Comparison of ENCODE assay signal across 10 mouse cellular contexts in the genomic region with DNA sequence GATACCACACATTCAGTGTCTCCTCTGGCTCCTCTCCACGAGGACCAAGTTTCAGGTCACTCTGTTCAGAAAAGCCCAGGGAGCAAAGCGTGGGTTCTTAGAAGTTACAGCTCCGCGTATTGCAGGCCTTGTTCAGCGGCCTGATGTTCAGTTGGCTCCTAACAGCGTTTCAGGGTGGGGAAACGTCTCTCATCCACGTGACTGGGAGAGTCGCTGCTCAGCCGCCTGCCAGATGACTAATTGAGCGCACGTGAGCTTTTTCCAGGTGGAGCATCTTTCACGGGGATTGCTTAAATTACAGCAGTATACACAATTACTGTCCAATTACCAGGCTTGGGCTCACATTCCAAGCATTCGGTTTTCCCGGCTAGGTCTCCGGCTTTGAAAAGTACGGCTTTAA.
A peak's percentile ranks its signal among the peaks of the same experiment; 100 is the strongest.
DNase-seq lines count a peak whose midpoint lies in the region; ATAC-seq lines count a peak whose summit lies in the region.
"Had no signal": no experiment of that assay in that cellular context is flagged by ENCODE, and none has a peak within 500 bp of the region (broad histone marks: within the 10 kb centered on the region; RNA-seq: fewer than 3 reads in every experiment).

No protein-coding gene starts in this region.

- no peaks in the 10 kb centered on the region for H3K9me3 ChIP-seq in forebrain, embryonic 15.5 days
- no peaks in the 10 kb centered on the region for H3K9me3 ChIP-seq in forebrain, embryonic 11.5 days (ENCODE audit: control insufficient read depth, low read length)
- no peaks in the 10 kb centered on the region for H3K9me3 ChIP-seq in midbrain, embryonic 14.5 days (ENCODE audit: control insufficient read depth, low read length)
- no peaks in the 10 kb centered on the region for H3K9me3 ChIP-seq in midbrain, embryonic 16.5 days (replicated peaks; ENCODE audit: control insufficient read depth, low read length, poor library complexity, severe bottlenecking)
- no peaks in the 10 kb centered on the region for H3K9me3 ChIP-seq in embryonic facial prominence, embryonic 14.5 days (ENCODE audit: control insufficient read depth, low read length)
- H3K9me3 ChIP-seq: limb, embryonic 12.5 days had no signal

- DNase-seq in forebrain, embryonic 11.5 days (ENCODE audit: low spot score): no peak
- DNase-seq in midbrain, embryonic 14.5 days: peak; percentile 33
- DNase-seq in embryonic facial prominence, embryonic 14.5 days (ENCODE audit: low spot score): peak; percentile 90
- DNase-seq in retina, postnatal 1 day: peak; percentile 53
- no peak for DNase-seq in cerebellum, adult 9-10 months
- no peak for DNase-seq in lung, postnatal 36 days
- DNase-seq: cerebellum, adult 11-12 months had no signal

- ATAC-seq in forebrain, embryonic 15.5 days (replicated peaks): 0 out of 2 replicates have a peak, but pooled peaks have one; percentile 38
- no peak for ATAC-seq in forebrain, embryonic 11.5 days (replicated peaks; ENCODE audit: low FRiP score)
- ATAC-seq in midbrain, embryonic 14.5 days (ENCODE audit: low FRiP score, low TSS enrichment): no peak
- ATAC-seq in midbrain, embryonic 16.5 days: no peak
- peak; percentile 91 for ATAC-seq in embryonic facial prominence, embryonic 14.5 days (ENCODE audit: low read depth)

- WGBS in forebrain, embryonic 15.5 days: 33% methylated on average over 17 of the region's 17 CpGs
- WGBS in forebrain, embryonic 11.5 days: 69% methylated on average over 17 of the region's 17 CpGs
- 76% methylated on average over 17 of the region's 17 CpGs for WGBS in midbrain, embryonic 14.5 days
- 60% methylated on average over 17 of the region's 17 CpGs for WGBS in midbrain, embryonic 16.5 days
- WGBS in embryonic facial prominence, embryonic 14.5 days: 39% methylated on average over 17 of the region's 17 CpGs

- no peak overlapping the region for H3K4me3 ChIP-seq in forebrain, embryonic 15.5 days
- no peak overlapping the region for H3K4me3 ChIP-seq in forebrain, embryonic 11.5 days (ENCODE audit: low read depth, low read length)
- no peak overlapping the region for H3K4me3 ChIP-seq in midbrain, embryonic 14.5 days (replicated peaks; ENCODE audit: low read depth, low read length)
- H3K4me3 ChIP-seq in midbrain, embryonic 16.5 days (ENCODE audit: low read depth, low read length): no peak overlapping the region
- no peak overlapping the region for H3K4me3 ChIP-seq in embryonic facial prominence, embryonic 14.5 days (ENCODE audit: low read depth, low read length)
- H3K4me3 ChIP-seq: limb, embryonic 12.5 days had no signal

- no peaks in the 10 kb centered on the region for H3K36me3 ChIP-seq in forebrain, embryonic 15.5 days
- H3K36me3 ChIP-seq in forebrain, embryonic 11.5 days (ENCODE audit: control insufficient read depth, insufficient read depth, low read length): no peaks in the 10 kb centered on the region
- H3K36me3 ChIP-seq in midbrain, embryonic 14.5 days (ENCODE audit: control insufficient read depth, insufficient read depth, low read length): no peaks in the 10 kb centered on the region
- H3K36me3 ChIP-seq in midbrain, embryonic 16.5 days (ENCODE audit: control insufficient read depth, insufficient read depth, low read length): no peaks in the 10 kb centered on the region
- H3K36me3 ChIP-seq in embryonic facial prominence, embryonic 14.5 days (ENCODE audit: control insufficient read depth, insufficient read depth, low read length): no peaks in the 10 kb centered on the region
- H3K36me3 ChIP-seq: limb, embryonic 12.5 days had no signal

- no peak overlapping the region for H3K9ac ChIP-seq in forebrain, embryonic 15.5 days (replicated peaks)
- no peak overlapping the region for H3K9ac ChIP-seq in forebrain, embryonic 11.5 days (ENCODE audit: low read length)
- H3K9ac ChIP-seq in midbrain, embryonic 14.5 days (replicated peaks; ENCODE audit: low read length): no peak overlapping the region
- no peak overlapping the region for H3K9ac ChIP-seq in midbrain, embryonic 16.5 days (ENCODE audit: low read depth, low read length)
- H3K9ac ChIP-seq in embryonic facial prominence, embryonic 14.5 days (ENCODE audit: low read depth, low read length): no peak overlapping the region
- H3K9ac ChIP-seq: limb, embryonic 12.5 days had no signal

- H3K27ac ChIP-seq in forebrain, embryonic 15.5 days (replicated peaks): no peak overlapping the region
- no peak overlapping the region for H3K27ac ChIP-seq in forebrain, embryonic 11.5 days (ENCODE audit: low read depth, low read length)
- no peak overlapping the region for H3K27ac ChIP-seq in midbrain, embryonic 14.5 days (replicated peaks; ENCODE audit: low read depth, low read length)
- no peak overlapping the region for H3K27ac ChIP-seq in midbrain, embryonic 16.5 days (ENCODE audit: low read length)
- H3K27ac ChIP-seq in embryonic facial prominence, embryonic 14.5 days (replicated peaks; ENCODE audit: low read depth, low read length): peak overlapping the region; percentile 9; the same call in 1 of the 2 replicates
- H3K27ac ChIP-seq: limb, embryonic 12.5 days had no signal

- H3K4me1 ChIP-seq in forebrain, embryonic 15.5 days: peaks cover 17% of the 10 kb centered on the region
- H3K4me1 ChIP-seq in forebrain, embryonic 11.5 days (replicated peaks; ENCODE audit: control insufficient read depth, insufficient read depth, low read length): no peaks in the 10 kb centered on the region
- H3K4me1 ChIP-seq in midbrain, embryonic 14.5 days (ENCODE audit: control insufficient read depth, insufficient read depth, low read length): no peaks in the 10 kb centered on the region
- no peaks in the 10 kb centered on the region for H3K4me1 ChIP-seq in midbrain, embryonic 16.5 days (ENCODE audit: control insufficient read depth, insufficient read depth, low read length)
- H3K4me1 ChIP-seq in embryonic facial prominence, embryonic 14.5 days (ENCODE audit: control insufficient read depth, insufficient read depth, low read length): peaks cover 5% of the 10 kb centered on the region; the same call in 1 of the 2 replicates

- H3K27me3 ChIP-seq in forebrain, embryonic 15.5 days: no peaks in the 10 kb centered on the region
- no peaks in the 10 kb centered on the region for H3K27me3 ChIP-seq in forebrain, embryonic 11.5 days (ENCODE audit: control insufficient read depth, insufficient read depth, low read length)
- no peaks in the 10 kb centered on the region for H3K27me3 ChIP-seq in midbrain, embryonic 14.5 days (ENCODE audit: control insufficient read depth, insufficient read depth, low read length)
- H3K27me3 ChIP-seq in midbrain, embryonic 16.5 days (ENCODE audit: control insufficient read depth, insufficient read depth, low read depth, low read length): no peaks in the 10 kb centered on the region
- H3K27me3 ChIP-seq in embryonic facial prominence, embryonic 14.5 days (replicated peaks; ENCODE audit: control insufficient read depth, insufficient read depth, low read length): no peaks in the 10 kb centered on the region
- H3K27me3 ChIP-seq: limb, embryonic 12.5 days had no signal

- H3K4me2 ChIP-seq in forebrain, embryonic 15.5 days (replicated peaks): peak overlapping the region; percentile 27
- H3K4me2 ChIP-seq in forebrain, embryonic 11.5 days (ENCODE audit: low read depth, low read length, severe bottlenecking): no peak overlapping the region
- H3K4me2 ChIP-seq in midbrain, embryonic 14.5 days (ENCODE audit: low read length): no peak overlapping the region
- H3K4me2 ChIP-seq in midbrain, embryonic 16.5 days (ENCODE audit: low read length): no peak overlapping the region
- H3K4me2 ChIP-seq in embryonic facial prominence, embryonic 14.5 days (ENCODE audit: low read depth, low read length): peak overlapping the region; percentile 5
- H3K4me2 ChIP-seq: limb, embryonic 12.5 days had no signal

Comparison
In these comparisons a context has a peak if more than half of its experiments do, and no peak if none do; other contexts are left out.
1. ATAC-seq: peak in forebrain, embryonic 15.5 days (single experiment) and embryonic facial prominence, embryonic 14.5 days (single experiment); none in forebrain, embryonic 11.5 days (single experiment), midbrain, embryonic 14.5 days (single experiment) and midbrain, embryonic 16.5 days (single experiment).
2. H3K4me2 ChIP-seq: peak in forebrain, embryonic 15.5 days (single experiment) and embryonic facial prominence, embryonic 14.5 days (single experiment); none in forebrain, embryonic 11.5 days (single experiment), midbrain, embryonic 14.5 days (single experiment) and midbrain, embryonic 16.5 days (single experiment).
3. DNase-seq: peak in midbrain, embryonic 14.5 days (single experiment), embryonic facial prominence, embryonic 14.5 days (single experiment) and retina, postnatal 1 day (single experiment); none in forebrain, embryonic 11.5 days (single experiment), cerebellum, adult 9-10 months (single experiment) and lung, postnatal 36 days (single experiment).